Mouse (Mus musculus) urinary bladder, postnatal 10 days (tissue): ENCODE data around the gene Cfap299.

Source experiments
- DNase-seq: peaks from one replicate; pipeline ENCODE4 v3.0.0; 2022; ENCODE audit warnings: low spot score

Cfap299 gene

GRCm38 (mm10) chr5:98380360-98380759, 51.3 kb downstream of the Cfap299 start:
- DNase-seq = no peak

- no peak for DNase-seq
Observed at GRCm38 (mm10) chr5:98387054-98387453, 58.0 kb downstream of the Cfap299 start.

- no peak for DNase-seq
Observed at GRCm38 (mm10) chr5:98402165-98402564, 73.1 kb downstream of the Cfap299 start.

DNA sequence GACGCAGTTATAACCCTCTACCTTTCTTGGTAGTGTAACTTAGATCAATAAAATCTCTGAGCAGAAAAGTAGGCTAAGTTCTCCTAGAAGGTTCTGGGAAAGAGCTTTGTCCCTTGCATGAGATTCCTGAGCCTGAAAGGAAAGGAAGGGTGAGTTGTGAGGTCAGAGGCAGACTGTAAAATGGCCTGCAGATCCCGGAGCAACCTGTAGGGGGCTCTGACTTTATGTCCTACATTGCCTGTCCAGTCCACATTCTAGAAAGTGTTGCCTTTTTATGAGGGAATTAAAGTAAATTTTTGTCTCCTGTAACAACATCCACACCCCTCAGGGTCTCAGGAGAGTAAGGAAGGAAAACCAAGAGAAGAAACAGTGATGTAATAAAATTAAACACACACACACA, 81.0 kb downstream of the Cfap299 start:
- no peak for DNase-seq

DNA sequence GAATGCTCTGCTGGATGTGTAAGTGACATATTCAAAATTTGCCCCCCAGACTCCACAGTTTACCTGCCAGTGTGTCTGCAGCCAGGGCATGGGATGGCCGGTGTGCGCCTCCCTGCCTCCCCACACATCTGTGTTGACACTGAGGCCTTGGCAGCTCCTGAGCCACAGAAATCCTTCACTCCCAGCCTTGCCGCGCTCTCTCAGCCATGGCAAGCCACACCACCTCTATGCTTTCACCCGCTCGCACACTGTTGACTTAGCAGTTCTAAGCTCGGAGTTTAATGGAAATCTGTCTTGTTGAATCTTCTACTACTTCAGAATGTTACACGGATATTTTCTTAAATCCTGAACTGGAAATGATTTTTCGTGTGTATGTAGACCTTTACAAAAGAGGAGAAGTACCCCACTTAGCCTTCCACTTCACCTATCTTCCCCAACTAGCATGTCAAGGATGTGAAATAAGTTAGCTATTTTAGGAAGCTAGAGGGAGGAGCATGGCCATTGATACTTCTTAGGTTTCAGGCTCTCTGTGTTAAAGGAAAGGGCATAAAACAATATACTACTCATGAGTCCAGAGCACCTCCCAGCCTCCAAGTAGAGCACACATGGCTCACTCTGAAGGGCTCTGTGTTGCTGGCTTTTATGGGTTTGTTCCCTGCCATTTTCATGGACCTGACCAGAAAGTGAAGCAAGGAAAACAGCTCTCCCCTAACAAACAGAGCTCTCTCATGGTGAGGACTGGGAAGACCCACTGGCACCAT, 87.5 kb downstream of the Cfap299 start:
- no peak for DNase-seq

DNA sequence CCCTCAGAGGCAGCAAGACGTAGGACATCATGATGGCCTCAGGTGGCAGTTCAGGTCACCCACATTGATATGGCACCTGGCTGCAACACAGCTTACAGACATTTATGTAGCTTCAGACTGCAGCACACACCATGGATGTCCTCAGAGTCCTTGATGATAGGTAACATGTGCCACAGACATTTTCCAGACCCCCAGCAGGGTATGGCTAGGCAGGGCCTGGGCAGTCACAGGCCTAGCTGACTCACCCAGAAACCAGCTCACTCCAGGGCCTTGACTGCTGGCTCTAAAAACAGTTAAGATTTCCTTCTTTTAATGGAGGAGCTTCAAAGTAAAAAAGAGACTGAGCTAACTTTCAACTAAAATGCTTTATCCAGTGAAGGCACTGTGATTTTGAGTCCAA, 95.9 kb downstream of the Cfap299 start:
- DNase-seq = no peak

- no peak for DNase-seq
Observed at GRCm38 (mm10) chr5:98426112-98426511, 97.0 kb downstream of the Cfap299 start.

- DNase-seq = no peak
Observed at GRCm38 (mm10) chr5:98430060-98430459, 101.0 kb downstream of the Cfap299 start.

GRCm38 (mm10) chr5:98438686-98439085, 109.6 kb downstream of the Cfap299 start:
- DNase-seq = no peak

DNA sequence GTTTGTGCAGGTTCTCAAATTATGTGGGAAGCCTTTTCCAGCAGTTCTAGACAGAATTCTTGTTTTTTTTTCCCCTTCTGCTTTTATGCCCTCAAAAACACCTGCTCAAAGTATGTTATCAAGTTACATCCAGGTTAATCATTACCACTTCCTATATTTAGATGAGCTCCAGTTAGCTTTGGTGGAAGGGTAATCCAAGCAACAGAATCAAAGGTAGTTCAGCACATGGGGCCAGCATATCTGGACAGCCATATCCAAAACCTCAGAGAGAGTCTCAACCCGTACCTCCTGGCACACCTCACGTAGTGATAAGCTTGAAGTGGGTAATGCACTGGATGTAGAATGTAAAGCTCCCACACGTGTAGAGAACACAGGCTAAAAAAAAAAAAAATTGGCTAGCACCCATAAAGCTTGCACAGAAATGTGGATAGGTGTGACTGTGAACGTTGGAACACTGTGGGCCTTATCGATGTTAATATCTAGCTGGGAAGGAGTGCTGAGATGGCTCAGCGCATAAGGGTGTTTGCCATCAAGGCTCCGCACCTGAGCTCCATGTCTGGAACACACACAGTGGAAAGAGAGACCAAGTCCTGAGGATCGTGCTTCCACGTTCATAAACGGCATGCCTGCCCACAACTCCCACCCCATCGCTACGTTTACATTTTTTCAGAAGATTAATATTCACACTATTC, 117.8 kb downstream of the Cfap299 start:
- DNase-seq = no peak

GRCm38 (mm10) chr5:98449873-98450272, 120.8 kb downstream of the Cfap299 start:
- no peak for DNase-seq

GRCm38 (mm10) chr5:98466882-98467535, 137.9 kb downstream of the Cfap299 start:
- DNase-seq = no peak

- DNase-seq = no peak
Observed at GRCm38 (mm10) chr5:98470052-98470451, 140.9 kb downstream of the Cfap299 start.

DNA sequence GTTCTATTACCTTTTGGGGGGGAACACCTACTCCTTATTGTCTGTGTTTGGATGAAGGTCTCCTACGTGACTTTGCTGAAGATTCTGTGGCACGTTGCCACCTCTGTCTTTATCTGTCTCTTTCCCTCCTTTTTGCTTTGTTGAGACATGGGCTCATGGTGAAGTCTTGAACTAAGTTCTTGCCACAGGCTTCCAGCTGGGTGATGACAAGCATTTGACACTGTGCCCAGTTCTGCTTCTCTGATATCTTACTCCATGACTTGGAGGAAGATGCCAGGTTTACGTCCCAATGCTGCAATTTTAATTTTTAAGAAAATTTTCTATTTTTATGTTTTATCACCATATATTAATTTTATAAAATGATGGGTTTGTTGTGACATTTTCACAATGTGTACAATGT, 147.4 kb downstream of the Cfap299 start:
- DNase-seq = no peak

DNA sequence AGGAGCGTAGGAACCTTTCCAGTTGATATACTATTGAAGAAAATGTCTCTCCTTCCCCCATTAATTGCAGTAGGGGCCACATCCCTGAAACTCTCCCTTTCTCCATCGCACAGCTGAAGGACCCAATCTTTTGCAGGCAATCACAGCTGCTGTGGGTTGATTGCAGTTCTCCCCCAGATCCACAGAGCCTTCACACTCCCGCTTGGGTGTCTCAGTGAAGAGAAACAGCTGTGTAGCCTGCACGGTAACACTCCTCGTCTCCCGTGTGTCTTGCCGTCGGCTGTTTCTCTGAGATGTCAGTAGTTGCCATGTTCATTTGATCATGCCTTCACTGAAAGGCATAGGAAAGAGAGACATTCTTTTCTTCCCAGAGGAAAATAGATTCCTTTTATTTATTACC, 148.2 kb downstream of the Cfap299 start:
- no peak for DNase-seq

GRCm38 (mm10) chr5:98483507-98483906, 154.4 kb downstream of the Cfap299 start:
- no peak for DNase-seq

- no peak for DNase-seq
Observed at GRCm38 (mm10) chr5:98485189-98485588, 156.1 kb downstream of the Cfap299 start.

GRCm38 (mm10) chr5:98498317-98498716, 169.2 kb downstream of the Cfap299 start:
- no peak for DNase-seq

DNA sequence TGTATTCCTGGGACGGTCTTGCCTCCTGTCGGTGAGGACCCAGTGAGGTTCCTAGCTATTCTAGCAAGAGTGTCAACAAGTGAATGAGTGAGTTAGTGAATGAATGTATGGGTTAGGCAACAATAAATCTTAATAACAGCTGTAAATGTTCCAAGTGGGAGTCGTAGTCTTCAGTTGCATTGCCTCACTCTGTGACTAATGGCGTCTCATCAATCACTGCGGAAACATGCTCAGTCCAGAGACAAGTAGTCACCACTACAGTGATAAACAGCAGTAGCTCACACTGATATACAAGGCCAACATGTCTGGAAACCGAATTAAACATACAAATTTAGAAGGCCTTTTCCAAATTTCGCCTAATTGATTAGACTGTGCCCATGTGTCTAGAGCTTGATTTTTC, 187.1 kb downstream of the Cfap299 start:
- no peak for DNase-seq

- DNase-seq = no peak
Observed at GRCm38 (mm10) chr5:98520118-98520517, 191.0 kb downstream of the Cfap299 start.

DNA sequence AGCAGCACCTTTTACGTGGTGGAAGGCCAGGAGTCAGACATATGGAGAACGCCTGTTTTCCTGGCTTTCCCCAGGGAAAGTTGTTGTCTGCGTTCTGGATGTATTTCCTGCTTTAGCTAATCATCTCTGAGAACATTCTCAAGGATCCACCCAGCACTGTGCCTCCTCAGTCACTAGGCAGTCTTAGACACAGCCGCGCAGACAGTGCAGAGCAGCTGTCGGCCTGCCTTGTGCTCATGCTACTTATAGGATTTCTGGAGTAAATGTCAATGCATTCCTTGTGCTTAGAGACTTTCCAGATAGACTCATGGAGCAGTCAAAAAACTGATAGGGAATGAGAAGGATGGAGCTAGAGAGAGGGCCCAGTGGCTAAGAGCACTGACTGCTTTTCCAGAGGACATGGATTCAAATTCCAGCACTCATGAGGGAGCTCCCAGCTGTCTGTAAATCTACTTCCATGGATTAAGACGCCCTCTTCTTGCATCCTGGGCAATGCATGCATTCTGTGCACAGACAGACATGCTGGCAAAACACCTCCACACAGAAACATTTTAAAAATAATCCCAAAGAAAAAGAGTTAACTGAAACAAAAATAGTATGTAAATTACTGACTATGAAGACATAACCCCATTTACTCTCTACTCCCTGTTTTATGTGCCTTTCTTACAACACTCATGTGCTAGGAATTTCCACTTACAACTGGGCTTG, 193.3 kb downstream of the Cfap299 start:
- no peak for DNase-seq

DNA sequence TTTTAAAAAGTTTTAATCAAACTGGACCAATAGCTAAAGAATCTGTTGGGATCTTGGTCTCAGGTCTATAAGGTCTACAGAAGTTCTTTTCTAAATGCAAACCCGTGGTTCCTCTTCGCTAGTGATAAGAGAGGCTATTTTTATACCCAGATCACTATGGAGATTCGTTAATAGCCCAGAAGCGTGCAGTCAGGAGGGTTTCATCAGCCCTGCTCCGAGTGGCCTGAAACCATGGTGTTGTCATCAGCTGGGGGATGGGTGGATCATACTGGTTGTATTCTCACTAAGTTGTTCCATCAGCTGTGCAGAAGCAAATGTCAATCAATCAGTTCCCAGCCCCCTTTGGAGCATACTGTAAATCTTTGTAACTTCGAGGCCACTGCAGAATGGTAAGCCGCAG, 193.9 kb downstream of the Cfap299 start:
- no peak for DNase-seq

- DNase-seq = no peak
Observed at GRCm38 (mm10) chr5:98523783-98524182, 194.7 kb downstream of the Cfap299 start.
